Mouse (Mus musculus) forebrain, embryonic 11.5 days (tissue): ENCODE data around the gene Cpa5. TPM values are rescaled to one million over a fixed set of nuclear protein-coding genes. Genes with fewer than 3 reads are reported as not detected.

Source experiments
- ATAC-seq: fragments of 200-750 bp; cut with Nextera tagmentation; replicated peaks from 2 replicates; pipeline ENCODE4 v1.8.0; 2017; ENCODE audit warnings: moderate TSS enrichment; ENCODE audit not compliant: low FRiP score
- DNase-seq: peaks from one replicate; pipeline ENCODE4 v3.0.0-alpha.2; 2017; ENCODE audit warnings: low spot score
- H3K27ac ChIP-seq: fragments of 300-500 bp; sonication (generic); 2 replicates; pipeline ENCODE4 v1.5.1; 2014; ENCODE audit warnings: low read depth, low read length
- H3K27me3 ChIP-seq: fragments of 300-500 bp; sonication (generic); 2 replicates; pipeline ENCODE4 v1.6.1; 2014; ENCODE audit warnings: mild to moderate bottlenecking, low read length, mixed read lengths; ENCODE audit not compliant: control insufficient read depth, insufficient read depth
- H3K36me3 ChIP-seq: fragments of 300-500 bp; sonication (generic); 2 replicates; pipeline ENCODE4 v1.6.1; 2014; ENCODE audit warnings: mild to moderate bottlenecking, low read length, moderate library complexity, mixed read lengths; ENCODE audit not compliant: control insufficient read depth, insufficient read depth
- H3K4me1 ChIP-seq: fragments of 300-500 bp; sonication (generic); replicated peaks from 2 replicates; pipeline ENCODE4 v1.6.1; 2014; ENCODE audit warnings: low read length, mixed read lengths; ENCODE audit not compliant: control insufficient read depth, insufficient read depth
- H3K4me2 ChIP-seq: fragments of 300-500 bp; sonication (generic); 2 replicates; pipeline ENCODE4 v1.6.1; 2014; ENCODE audit warnings: low read depth, mild to moderate bottlenecking, low read length, moderate library complexity, mixed read lengths; ENCODE audit not compliant: severe bottlenecking
- H3K4me3 ChIP-seq: fragments of 300-500 bp; sonication (generic); 2 replicates; pipeline ENCODE4 v1.5.1; 2014; ENCODE audit warnings: low read depth, low read length
- H3K9ac ChIP-seq: fragments of 300-500 bp; sonication (generic); 2 replicates; pipeline ENCODE4 v1.6.1; 2014; ENCODE audit warnings: low read length
- H3K9me3 ChIP-seq: fragments of 300-500 bp; sonication (generic); 2 replicates; pipeline ENCODE4 v1.6.1; 2016; ENCODE audit warnings: low read length, mixed read lengths; ENCODE audit not compliant: control insufficient read depth
- WGBS: fragments of 180-500 bp; shearing (Covaris S2); extraction: QIAGEN DNeasy Blood & Tissue Kit; methylation state at CpG from one replicate; pipeline ENCODE4 v1.1.7; 2014; 5-methylcytosine and 5-hydroxymethylcytosine counted together
- polyA plus RNA-seq: library from polyadenylated mRNA; unstranded; fragments of >200 nt; fragmentation: Nextera tagmentation; extraction: Ambion mirVana; gene quantifications from 2 replicates; pipeline ENCODE4 v1.2.1, GENCODE M21; 2014

Gene Cpa5
- polyA plus RNA-seq, 1 experiment from 2014 or later: 0.72 TPM

DNA sequence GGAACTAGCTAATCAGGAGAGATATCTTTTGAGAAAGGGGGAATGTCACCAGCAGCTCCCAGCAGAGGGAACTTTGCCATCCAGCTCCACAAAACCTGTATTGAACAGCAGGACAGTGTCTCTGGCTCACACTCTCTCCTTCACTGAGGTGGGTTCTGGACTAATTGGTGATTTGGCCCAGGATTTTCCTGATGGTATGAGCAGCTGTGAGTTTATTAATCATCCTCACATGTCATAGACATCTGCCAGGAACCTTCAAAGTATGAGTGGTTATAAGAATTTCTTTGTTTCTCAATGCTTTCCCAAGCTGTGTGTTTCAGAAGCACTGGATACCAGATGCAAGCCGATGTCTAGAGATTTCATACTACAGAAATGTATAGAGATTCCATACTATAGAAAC, 35.9 kb upstream of the Cpa5 start:
- Histone ChIP-seq H3K27ac (no peak overlapping the region), H3K9me3 (no peaks in the 10 kb centered on the region), H3K4me3 (no peak overlapping the region), H3K36me3 (no peaks in the 10 kb centered on the region), H3K4me2 (no peak overlapping the region), H3K9ac (no peak overlapping the region), H3K4me1 (peaks cover 10% of the 10 kb centered on the region), H3K27me3 (no peaks in the 10 kb centered on the region)
- 100% methylated on average over 1 of the region's 1 CpGs for WGBS
- ATAC-seq (no peak), DNase-seq (no peak)

- DNase-seq: no peak
- Histone ChIP-seq H3K9me3 (no peaks in the 10 kb centered on the region), H3K9ac (no peak overlapping the region), H3K4me3 (no peak overlapping the region), H3K27ac (no peak overlapping the region), H3K4me2 (no peak overlapping the region), H3K27me3 (no peaks in the 10 kb centered on the region), H3K4me1 (peaks cover 17% of the 10 kb centered on the region), H3K36me3 (no peaks in the 10 kb centered on the region)
- ATAC-seq: no peak
- whole genome bisulfite sequencing: 71% methylated on average over 17 of the region's 17 CpGs
Observed at GRCm38 (mm10) chr6:30576477-30577203, 34.2 kb upstream of the Cpa5 start.

DNA sequence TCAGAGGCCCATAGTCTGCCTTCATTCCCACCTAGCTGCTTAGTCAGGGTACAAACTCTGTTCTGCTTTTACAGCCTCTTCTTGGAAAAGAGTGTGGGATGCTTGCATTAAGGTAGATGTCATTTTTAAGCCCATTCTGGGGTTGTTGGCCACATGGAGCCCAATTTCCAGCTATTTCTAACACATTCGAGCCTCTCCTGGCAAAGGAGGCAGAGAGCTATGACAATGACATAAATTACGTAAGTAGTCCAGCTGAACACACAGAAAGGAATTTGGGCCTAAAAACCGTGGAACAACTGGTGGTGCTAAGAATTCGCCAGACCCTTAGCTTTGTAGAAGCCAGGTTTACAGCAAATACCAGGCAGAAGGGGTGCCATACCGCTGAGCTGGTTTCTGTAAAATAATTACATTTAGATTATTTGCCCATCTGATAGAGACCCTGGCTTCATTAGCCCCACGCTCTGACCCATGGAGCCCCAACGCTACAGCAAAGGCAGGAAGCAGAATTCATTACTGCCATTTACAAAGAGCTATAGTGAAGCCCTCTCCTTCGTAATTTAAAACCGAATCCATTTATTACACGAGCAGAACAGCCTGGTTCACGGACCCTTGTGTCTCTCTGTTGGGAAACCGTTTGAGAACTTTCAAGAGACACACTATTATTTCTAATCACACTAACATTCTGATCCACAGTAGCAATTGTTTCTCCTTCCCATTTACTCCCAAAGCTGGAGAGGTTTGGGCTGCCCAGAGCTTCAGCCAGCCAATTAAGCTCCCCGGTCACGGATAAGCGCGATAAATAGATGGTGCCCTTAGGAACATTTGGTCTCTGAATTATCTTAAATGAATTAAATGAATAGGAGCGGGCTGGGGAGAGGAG, 30.6 kb upstream of the Cpa5 start:
- no peaks in the 10 kb centered on the region for H3K36me3 ChIP-seq
- ATAC-seq (peak; percentile 82), DNase-seq (peak; percentile 58)
- H3K9ac ChIP-seq: no peak overlapping the region; the same call in 1 of the 2 replicates
- H3K4me2 ChIP-seq: 0 out of 2 replicates have a peak overlapping the region, but pooled peaks have one; percentile 5
- no peaks in the 10 kb centered on the region for H3K9me3 ChIP-seq
- peak overlapping the region; percentile 71 for H3K27ac ChIP-seq
- H3K4me1 ChIP-seq: peaks cover 10% of the 10 kb centered on the region; the same call in 1 of the 2 replicates
- WGBS: 33% methylated on average over 17 of the region's 17 CpGs
- no peaks in the 10 kb centered on the region for H3K27me3 ChIP-seq
- H3K4me3 ChIP-seq: no peak overlapping the region

DNA sequence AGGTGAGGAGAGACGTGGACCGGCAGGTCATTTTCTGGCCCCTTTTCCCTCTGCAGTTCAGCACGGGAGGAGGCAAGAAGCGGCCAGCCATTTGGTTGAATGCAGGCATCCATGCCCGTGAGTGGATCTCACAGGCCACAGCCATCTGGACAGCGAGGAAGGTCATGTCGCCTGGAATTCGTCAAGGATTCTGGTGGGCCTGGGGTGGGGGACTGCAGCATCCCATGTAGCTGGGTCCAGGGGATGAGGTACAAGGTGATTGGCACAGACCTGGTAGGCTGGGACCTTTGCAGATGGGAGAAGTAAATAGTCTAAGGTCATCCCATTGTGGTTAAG, 30.0 kb upstream of the Cpa5 start:
- DNase-seq (peak; percentile 60), ATAC-seq (0 out of 2 replicates have a peak, but pooled peaks have one; percentile 58)
- Histone ChIP-seq H3K4me3 (no peak overlapping the region), H3K9ac (no peak overlapping the region), H3K4me2 (peak overlapping the region; percentile 5; the same call in 1 of the 2 replicates), H3K27me3 (no peaks in the 10 kb centered on the region), H3K27ac (peak overlapping the region; percentile 71), H3K4me1 (peaks cover 10% of the 10 kb centered on the region; the same call in 1 of the 2 replicates), H3K36me3 (no peaks in the 10 kb centered on the region), H3K9me3 (no peaks in the 10 kb centered on the region)
- WGBS: 38% methylated on average over 8 of the region's 8 CpGs

GRCm38 (mm10) chr6:30586886-30587442, 23.8 kb upstream of the Cpa5 start:
- H3K27me3 ChIP-seq: no peaks in the 10 kb centered on the region
- H3K4me2 ChIP-seq: no peak overlapping the region
- H3K4me1 ChIP-seq: peaks cover 2% of the 10 kb centered on the region; the same call in 1 of the 2 replicates
- H3K9ac ChIP-seq: no peak overlapping the region
- no peak overlapping the region for H3K27ac ChIP-seq
- H3K36me3 ChIP-seq: no peaks in the 10 kb centered on the region
- no peak overlapping the region for H3K4me3 ChIP-seq
- DNase-seq: peak; percentile 34
- no peak for ATAC-seq
- H3K9me3 ChIP-seq: no peaks in the 10 kb centered on the region
- WGBS: 81% methylated on average over 7 of the region's 7 CpGs

- H3K4me2 ChIP-seq: no peak overlapping the region
- H3K36me3 ChIP-seq: no peaks in the 10 kb centered on the region
- no peaks in the 10 kb centered on the region for H3K27me3 ChIP-seq
- DNase-seq (peak; percentile 41), ATAC-seq (no peak)
- no peaks in the 10 kb centered on the region for H3K9me3 ChIP-seq
- 37% methylated on average over 2 of the region's 2 CpGs for WGBS
- H3K9ac ChIP-seq: no peak overlapping the region
- no peak overlapping the region for H3K27ac ChIP-seq
- peaks cover 2% of the 10 kb centered on the region; the same call in 1 of the 2 replicates for H3K4me1 ChIP-seq
- H3K4me3 ChIP-seq: no peak overlapping the region
Observed at GRCm38 (mm10) chr6:30589819-30590218, 21.0 kb upstream of the Cpa5 start.

DNA sequence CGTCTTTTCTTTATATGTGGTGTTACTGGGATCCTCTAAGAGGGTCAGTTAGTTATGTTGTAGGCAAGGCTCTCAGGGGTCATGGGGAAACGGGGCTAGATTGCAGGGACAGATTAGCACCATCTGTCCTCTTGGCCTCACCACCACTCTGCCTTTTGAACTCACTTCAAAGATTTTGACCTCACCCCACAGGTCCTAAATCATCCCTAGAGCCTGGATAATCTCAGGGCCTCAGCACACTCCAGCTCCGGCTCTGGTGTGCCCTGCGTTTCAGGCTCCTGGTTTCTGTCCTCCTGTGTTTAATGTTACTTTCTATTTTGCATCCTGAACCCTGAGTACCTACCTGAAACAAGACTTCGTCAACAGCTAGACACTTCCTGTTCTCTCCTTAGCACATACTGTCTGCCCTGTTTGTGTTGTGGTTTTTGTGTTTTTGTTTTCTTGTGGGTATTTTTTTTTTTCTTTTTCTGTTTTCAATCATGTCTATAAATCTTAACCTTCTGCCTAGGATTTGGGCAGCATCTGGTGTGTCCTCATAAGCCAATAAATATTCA, 18.9 kb upstream of the Cpa5 start:
- no peaks in the 10 kb centered on the region for H3K9me3 ChIP-seq
- DNase-seq (no peak), ATAC-seq (no peak)
- no peak overlapping the region for H3K27ac ChIP-seq
- no peaks in the 10 kb centered on the region for H3K27me3 ChIP-seq
- 74% methylated on average over 5 of the region's 5 CpGs for WGBS
- no peak overlapping the region for H3K9ac ChIP-seq
- H3K4me1 ChIP-seq: peaks cover 2% of the 10 kb centered on the region; the same call in 1 of the 2 replicates
- H3K36me3 ChIP-seq: no peaks in the 10 kb centered on the region
- no peak overlapping the region for H3K4me3 ChIP-seq
- H3K4me2 ChIP-seq: no peak overlapping the region

DNA sequence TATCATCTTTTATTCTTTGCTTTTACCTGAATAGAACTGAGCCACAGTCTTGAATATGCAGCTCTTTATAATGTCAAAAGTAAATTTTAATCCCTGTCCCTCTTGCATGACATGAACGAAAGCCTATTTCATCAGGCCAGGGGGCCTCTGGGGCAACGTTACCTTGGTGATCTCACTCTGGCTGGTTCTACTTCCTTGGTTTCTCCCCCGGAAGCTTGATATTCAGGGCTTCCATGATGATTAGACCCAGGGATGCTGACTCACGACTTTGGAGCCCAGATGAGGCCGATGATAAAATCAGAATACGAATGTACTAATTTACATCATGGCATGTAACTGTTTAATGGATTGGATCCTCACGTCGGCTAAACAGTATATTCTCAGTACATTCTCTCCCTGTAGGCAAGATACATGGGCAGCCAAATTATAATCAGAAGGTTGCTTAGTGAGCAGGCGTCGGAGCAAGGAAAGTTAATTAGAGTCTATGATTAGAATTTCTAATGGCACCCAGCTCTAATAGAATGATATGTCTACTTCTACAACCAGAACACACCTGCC, 18.3 kb upstream of the Cpa5 start:
- no peak overlapping the region for H3K4me3 ChIP-seq
- DNase-seq: peak; percentile 11
- no peak overlapping the region for H3K9ac ChIP-seq
- no peak overlapping the region for H3K27ac ChIP-seq
- ATAC-seq: no peak
- WGBS: 79% methylated on average over 10 of the region's 10 CpGs
- no peak overlapping the region for H3K4me2 ChIP-seq
- H3K36me3 ChIP-seq: no peaks in the 10 kb centered on the region
- no peaks in the 10 kb centered on the region for H3K9me3 ChIP-seq
- no peaks in the 10 kb centered on the region; the same call in 1 of the 2 replicates for H3K4me1 ChIP-seq
- no peaks in the 10 kb centered on the region for H3K27me3 ChIP-seq
